Mouse (Mus musculus): ENCODE data around the gene Actr3b.
A peak's percentile ranks its signal among the peaks of the same experiment; 100 is the strongest.

DNA sequence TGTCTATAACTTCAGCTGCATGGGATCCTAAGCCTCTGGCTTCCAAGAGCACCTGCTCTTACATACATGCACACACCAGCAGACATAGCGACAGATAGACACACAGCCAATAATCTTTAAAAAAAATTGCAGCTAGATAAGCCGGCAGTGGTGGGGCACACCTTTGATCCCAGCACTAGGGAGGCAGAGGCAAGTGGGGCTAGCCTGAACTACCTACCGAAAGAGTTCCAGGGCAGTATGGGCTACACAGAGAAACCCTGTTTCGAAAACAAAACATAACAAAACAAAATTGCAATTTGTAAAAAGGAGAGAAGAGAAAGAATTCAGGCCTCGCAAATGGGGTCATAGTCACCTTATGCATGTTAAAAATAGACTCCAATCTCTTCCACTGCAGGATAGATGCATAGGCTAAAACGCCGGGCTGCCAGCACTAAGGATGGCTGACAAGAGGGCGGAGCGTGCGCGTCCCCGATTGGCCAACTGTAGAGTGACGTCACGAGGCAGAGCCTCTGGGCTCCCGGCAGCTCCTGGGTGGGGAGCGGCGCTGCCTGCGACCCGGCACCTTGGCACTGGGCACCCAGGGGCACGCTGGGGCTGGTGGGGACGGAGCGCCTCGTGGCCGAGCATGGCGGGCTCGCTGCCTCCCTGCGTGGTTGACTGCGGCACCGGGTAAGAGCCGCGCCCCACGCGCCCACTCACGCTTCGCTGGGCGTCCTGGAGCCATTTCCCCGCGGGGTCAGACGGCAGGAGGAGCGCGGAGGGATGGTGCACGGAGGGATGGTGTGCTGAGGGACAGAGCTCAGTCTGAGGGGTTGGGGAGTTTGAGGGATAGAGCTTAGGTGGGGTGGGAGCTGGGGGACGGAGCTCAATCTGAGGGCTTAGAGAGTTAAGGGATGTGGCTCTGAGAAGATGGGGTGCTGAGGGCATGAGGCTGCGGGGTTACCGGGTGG lies at the start of gene Actr3b:
- TF ChIP-seq POLR2A (IDR thresholded peaks at IDR 0.05; ENCODE audit: insufficient read length, low read depth) (peak; percentile 25), TCF12 (IDR thresholded peaks at IDR 0.05; ENCODE audit: insufficient read depth, poor library complexity, severe bottlenecking) (no peak), MYOG (IDR thresholded peaks at IDR 0.05; ENCODE audit: control insufficient read depth in 1 of 3, insufficient read depth in 1 of 3, insufficient read length in 2 of 3, low read depth in 2 of 3) (peak in 1 of 3 experiments; percentile 42), MAX (IDR thresholded peaks at IDR 0.05; ENCODE audit: low read depth) (no peak), MYOD1 (IDR thresholded peaks at IDR 0.05; ENCODE audit: control insufficient read depth in 1 of 3, insufficient read length in 2 of 3, low read depth in 2 of 3) (no peak), E2F4 (IDR thresholded peaks at IDR 0.05; ENCODE audit: insufficient read depth) (no peak), TCF3 (IDR thresholded peaks at IDR 0.05; ENCODE audit: insufficient read length, low read depth) (no peak), CEBPB (IDR thresholded peaks at IDR 0.05; ENCODE audit: insufficient read depth, poor library complexity, severe bottlenecking) (no peak), USF1 (IDR thresholded peaks at IDR 0.05; ENCODE audit: low read depth) (no peak), REST (IDR thresholded peaks at IDR 0.05; ENCODE audit: insufficient read depth, insufficient read length) (no peak), POLR2AphosphoS2 (IDR thresholded peaks at IDR 0.05; ENCODE audit: insufficient read length, low read depth) (no peak)

Data from myocyte (in vitro differentiated cells).